Mouse (Mus musculus) brown adipose tissue, adult 24 weeks (tissue): ENCODE measurements around the gene Ranbp2. TPM values are rescaled to one million over a fixed set of nuclear protein-coding genes. Genes with fewer than 3 reads are reported as not detected.

Experiments
- polyA plus RNA-seq: library from polyadenylated mRNA; stranded (reverse); fragments of >200 nt; gene quantifications from 2 replicates; pipeline ENCODE4 v1.2.4, GENCODE M21; 2012; ENCODE audit not compliant: missing spikeins, insufficient read depth, insufficient read length

Ranbp2 gene
- polyA plus RNA-seq, 1 experiment, result 23.1 TPM

Other genes with a start within 250 kb of the Ranbp2 start
- gene AW822073, start 222.0 kb upstream of the Ranbp2 start, polyA plus RNA-seq, result not detected in 2 replicates
- gene Duxf3, start 214.2 kb upstream of the Ranbp2 start, polyA plus RNA-seq, result not detected in 2 replicates
- gene Gm4981, start 210.2 kb upstream of the Ranbp2 start, polyA plus RNA-seq, result not detected in 2 replicates
- 6.7 and 22.8 TPM in 2 replicates for gene Gcc2, start 191.4 kb upstream of the Ranbp2 start, polyA plus RNA-seq
- 18.9 and 27.1 TPM in 2 replicates for gene Lims1, start 123.5 kb upstream of the Ranbp2 start, polyA plus RNA-seq
- gene Ccdc138, start 51.0 kb downstream of the Ranbp2 start, polyA plus RNA-seq, result 4.0 and 4.4 TPM in 2 replicates
- gene Edar, start 228.7 kb downstream of the Ranbp2 start, polyA plus RNA-seq, result not detected in 2 replicates